Mouse (Mus musculus): ENCODE measurements around the gene Pcsk6.

Pcsk6 gene

DNA sequence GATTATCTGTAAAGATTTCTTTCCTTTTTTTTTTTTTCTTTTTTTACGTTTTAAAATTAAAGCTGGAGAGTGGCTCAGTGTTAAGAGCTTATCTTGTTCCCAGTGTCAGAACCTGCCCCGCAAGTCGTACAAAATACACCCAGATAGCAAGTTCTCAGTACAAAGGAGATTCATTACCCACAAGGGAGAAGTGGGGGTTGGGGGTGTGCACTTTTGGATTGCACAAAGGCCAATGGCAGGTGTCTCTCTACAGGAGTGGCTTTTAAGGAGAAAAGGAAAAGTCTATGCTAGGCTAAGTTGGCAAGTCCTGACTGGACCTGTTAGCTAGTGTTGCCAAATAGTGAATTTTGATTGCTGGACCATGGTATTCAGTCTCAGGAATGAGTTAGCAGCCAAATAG lies 140.3 kb downstream of the Pcsk6 start:
- no peak for DNase-seq (ENCODE audit: low spot score)

DNA sequence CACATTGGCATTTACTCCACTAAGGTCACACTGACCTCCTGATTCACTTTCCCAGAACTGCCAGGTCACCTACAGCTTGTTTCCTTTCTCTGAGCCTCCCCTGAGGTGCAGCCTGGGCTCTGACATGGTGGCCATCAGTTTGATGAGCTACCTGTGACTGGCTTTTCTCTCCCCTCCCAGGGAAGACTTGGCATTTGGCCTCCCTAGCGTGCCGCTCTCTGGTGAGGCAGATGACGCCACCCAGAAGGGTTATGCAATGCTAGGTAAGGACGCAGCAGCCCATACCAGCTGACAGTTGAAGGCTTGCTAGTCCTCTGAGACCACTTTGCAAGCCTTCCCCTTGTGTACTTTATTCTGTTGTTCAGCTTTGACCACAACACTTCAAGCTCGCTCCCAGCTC lies 141.9 kb downstream of the Pcsk6 start:
- DNase-seq (ENCODE audit: low spot score), result no peak

DNA sequence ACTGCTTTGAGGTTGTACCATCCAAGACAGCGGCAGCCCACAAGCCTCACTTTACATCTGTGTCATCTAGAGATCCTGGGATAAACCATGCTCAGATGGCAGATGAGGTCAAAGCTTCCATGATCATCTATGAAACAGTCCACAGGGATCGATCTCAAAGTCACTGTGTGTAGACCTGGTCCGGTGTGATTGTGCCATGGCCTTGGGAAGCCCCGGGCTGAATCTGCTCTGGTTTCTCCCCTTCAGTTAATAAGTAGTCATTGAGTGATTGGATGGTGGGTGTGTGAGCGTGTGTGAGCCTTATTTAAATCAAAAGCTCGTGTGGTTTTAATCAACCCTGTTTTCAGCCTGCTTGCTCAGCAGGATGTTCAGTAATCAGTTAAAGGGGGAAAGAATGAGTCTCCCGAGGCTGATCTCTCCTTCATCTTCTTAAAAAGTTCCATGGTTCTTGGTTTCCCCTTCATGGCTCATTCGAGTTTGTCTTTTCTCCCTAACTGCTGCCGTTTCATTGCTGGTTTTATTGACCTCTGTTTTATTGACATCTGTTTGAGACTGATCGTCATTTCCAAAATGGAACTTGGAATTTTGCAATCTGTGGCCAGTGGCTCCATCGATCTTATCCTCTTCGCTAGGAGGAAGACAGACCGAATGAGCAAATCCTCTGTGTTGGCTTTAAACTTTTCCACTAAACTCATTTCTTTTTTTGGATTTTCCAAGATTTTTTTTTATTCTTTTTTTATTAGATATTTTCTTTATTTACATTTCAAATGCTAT lies 142.5 kb downstream of the Pcsk6 start:
- DNase-seq (ENCODE audit: low spot score), result no peak

DNA sequence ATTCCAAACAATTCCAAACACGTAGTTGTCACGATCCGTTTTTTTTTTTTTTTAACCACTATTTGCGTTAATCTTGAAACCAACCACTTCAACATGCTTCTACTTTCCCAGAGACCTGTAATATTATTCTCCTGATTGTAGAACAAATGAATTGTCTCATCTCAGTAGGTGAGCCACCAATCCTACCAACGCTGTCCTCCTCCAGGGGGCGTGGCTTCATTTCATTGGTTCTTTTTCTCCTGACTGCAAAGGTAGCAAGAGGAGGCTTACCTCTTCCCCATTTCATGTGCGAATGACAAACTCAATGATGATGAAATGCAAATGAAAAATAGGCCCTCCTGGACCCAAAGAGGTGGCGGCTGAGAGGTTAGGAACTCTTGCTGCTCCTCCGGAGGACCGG lies 143.5 kb downstream of the Pcsk6 start:
- peak; percentile 26 for DNase-seq (ENCODE audit: low spot score)

DNA sequence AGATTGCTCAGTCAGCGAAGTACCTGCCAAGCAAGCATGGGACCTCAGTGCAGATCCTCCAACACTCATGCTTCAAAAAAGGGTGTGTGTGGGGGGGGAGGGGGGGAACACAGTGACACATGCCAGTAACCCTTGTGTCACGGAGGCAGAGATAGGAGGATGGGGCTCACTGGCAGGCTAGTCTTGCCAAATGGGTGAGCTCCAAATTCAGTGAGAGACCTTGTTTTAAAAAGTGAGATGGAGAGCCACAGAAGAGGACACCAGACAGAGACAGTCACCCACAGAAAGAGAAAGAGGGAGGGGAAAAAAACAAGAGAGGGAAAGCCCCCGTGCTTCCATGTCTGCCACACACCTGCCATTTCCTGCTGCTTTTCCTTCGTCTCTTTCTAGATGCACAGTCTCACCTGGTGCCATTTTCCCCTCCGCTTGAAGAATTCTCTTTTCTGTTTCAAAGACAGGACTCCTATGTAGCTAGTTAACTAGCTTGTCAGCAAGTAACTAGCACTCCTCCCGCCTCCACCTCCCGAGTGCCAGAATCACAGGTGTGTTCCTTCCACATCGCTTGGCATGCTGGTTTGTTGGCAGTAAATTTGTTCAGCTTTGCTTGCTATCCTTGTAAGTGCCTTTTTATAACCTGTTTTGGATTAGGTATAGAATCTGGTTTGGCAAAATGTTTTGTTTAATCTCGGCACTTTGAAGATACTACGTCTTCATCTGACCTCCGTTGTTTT lies 146.8 kb downstream of the Pcsk6 start:
- DNase-seq (ENCODE audit: low spot score), result no peak

DNA sequence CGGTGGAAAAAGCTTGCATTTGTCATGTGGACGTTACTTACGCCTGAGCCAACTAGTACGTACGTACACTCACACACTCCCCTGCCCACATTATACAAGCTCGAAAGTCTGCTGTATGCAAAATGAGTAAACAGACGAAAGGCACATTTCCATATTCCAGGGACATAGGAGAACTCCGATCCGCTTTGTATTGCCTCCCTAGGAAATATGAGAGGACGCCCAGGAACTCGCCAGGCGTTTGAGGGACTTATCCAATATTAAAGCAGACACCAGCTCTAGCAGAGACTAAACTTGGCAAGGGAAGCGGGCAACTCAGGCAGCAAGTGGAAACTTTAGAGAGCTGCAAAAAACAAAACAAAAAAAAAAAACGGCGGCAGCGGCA lies 147.3 kb downstream of the Pcsk6 start:
- DNase-seq (ENCODE audit: low spot score), result no peak

DNA sequence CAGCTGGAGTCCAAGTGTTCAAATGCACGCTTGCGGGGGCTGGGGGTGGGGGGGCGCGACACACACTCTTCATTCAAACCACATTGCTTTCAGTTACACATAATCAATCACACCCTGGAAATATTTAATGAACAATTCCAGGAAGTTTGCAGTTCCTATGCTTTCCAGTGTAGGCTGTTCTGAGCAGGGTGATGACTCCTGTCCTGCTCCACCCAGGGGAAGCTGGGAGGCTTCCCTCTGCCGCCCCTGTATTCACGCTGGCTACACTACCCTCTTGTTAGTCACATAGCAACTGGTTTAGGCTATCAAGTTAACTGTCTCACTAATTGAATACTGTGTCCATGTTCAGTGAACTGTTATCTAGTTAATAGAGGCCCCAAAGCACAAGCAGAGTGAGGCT lies 149.0 kb downstream of the Pcsk6 start:
- DNase-seq (ENCODE audit: low spot score), result no peak

DNA sequence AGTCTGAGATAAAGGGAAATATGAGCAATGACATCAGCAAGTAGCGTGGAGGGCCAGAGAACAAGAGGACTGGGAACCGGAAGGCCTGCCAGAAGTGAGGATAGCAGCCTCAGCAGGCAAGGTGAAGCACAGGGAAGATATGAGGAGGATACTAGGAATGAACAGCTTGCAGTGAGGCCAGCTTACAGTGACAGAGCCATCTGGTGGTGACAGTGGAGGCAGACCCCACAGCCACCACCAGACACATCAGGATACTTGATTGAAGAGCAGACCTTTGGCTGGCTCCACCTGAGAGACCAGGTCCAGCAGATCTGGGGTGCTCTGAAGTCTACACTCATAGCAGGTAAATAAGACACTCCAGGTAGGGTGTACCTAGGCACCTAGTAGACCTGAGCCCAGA lies 166.2 kb downstream of the Pcsk6 start:
- DNase-seq (ENCODE audit: low spot score), result no peak

DNA sequence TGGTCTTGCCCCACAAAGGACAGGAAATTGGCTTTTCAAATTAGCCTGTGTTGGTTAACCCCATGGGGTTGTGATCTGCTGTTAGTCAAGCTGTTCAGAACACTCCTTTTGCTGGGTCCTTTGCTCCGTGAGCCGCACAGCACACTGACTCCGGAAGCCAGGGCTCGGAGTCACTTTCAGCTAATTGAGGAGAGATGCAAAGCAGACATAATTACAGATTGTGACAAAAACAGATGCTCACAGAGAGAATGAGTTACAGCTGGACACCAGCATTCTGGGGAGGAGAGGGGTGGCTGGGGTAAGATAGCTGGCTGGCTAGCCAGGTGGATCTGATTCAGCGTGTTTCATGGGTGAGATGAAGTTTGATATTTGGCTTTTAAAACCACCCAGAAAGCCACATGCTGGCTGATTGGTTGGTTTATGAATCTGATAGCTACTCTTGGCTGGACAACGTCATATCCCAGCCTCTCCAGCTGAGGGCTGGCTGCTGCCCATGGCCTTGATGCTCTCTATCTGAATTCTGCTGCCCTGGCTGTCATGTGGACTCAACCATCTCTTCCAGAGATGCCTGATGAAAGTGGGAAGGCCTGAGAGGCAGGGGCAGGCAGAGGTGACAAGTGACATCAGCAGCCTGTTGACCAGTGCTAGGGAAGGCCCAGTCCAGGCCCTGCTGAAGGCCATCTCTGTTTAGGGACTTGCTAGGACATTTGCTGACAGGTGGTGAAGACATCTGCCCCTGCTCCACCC lies 167.4 kb downstream of the Pcsk6 start:
- peak; percentile 16 for DNase-seq (ENCODE audit: low spot score)

DNA sequence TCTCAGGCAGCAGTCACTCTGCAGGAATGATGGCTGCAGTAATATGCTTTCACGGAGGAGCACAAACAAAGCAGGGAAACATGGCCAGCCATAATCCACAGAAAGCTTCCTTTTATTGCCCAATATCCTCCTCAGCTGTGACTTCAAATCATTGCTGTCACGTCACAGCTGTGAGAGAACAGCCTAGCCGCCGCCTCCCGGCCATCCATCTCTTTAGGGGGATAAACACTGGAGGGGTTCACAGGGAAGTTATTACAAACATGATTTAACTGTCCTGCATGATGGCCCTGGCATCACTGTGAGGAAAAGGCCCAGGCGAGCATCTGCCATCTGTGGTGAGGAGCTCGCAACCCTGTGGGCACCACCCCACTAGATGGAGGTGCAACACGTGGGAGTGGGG lies 175.3 kb downstream of the Pcsk6 start:
- no peak for DNase-seq (ENCODE audit: low spot score)

DNA sequence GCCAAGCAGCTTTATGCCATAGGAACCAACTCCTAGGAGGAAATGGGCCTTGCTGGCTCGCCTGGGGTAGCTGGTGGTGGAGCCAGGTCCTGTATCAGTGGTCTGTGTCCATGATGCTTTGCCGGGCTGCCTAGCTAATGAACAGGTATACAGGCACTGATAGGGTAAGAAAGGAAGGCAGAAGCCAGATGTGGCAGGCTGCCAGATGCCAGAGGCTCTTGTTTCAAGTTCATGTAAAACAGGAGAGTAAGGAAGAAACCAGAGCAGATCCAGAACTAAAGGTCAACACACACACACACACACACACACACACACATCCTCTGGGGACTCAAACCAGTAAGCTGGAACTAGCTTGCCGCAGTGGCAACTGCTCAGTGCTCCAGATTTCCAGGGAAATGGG lies 176.7 kb downstream of the Pcsk6 start:
- no peak for DNase-seq (ENCODE audit: low spot score)

DNA sequence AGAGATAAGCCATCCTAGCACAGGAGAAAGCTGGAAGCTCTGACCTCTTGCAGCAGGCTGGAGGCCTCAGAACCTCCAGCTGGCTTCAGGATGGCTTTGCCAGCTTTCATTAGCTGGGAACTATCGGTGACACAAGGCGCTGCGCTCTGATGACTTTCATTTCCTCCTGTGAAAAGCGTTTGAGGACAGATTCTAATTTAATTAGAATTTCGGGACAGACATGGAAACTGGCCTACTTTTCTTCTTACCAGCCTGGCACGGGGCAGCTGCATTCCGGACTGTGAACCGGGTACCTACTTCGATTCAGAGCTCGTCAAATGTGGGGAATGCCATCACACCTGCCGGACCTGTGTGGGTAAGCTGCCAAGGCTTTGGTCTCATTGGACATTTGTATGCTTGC lies 177.2 kb downstream of the Pcsk6 start:
- no peak for DNase-seq (ENCODE audit: low spot score)

DNA sequence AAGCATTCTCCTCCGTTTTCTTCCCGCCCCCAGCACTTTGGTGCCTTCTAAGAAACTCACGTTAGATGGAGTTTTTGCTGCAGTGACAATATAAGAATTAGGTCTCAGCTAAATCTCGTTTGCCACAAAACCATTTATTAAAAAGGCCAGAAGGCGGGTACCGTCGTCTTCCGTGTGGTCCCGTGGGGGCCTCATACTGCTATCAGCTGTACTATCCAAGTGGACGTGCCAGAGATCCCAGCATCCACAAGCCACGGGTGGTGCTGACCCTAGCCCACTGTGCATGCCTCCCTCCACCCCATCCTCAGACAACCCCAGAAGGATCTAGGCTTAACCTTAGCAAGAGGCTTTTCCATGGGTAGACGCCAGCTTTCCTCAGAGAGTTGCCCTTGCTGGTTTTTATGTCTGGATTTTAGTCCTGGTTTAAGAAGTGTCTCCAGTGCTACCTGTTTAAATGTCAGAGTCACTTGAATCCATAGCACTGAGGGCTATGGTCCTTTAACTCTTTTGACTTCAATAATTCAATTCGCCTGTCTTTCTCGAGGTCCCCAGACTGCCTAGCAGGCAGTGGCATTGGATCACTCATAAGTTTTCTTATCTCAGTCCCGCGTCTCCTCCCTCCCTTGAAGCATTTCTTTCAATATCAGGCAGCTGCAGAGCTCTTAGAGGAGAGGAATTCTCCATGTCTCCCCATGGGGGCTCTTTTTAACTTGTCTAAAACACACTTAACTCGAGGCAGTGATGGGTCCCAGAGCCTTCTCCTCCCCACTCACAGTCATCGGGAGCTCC lies 178.7 kb downstream of the Pcsk6 start:
- no peak for DNase-seq (ENCODE audit: low spot score)

DNA sequence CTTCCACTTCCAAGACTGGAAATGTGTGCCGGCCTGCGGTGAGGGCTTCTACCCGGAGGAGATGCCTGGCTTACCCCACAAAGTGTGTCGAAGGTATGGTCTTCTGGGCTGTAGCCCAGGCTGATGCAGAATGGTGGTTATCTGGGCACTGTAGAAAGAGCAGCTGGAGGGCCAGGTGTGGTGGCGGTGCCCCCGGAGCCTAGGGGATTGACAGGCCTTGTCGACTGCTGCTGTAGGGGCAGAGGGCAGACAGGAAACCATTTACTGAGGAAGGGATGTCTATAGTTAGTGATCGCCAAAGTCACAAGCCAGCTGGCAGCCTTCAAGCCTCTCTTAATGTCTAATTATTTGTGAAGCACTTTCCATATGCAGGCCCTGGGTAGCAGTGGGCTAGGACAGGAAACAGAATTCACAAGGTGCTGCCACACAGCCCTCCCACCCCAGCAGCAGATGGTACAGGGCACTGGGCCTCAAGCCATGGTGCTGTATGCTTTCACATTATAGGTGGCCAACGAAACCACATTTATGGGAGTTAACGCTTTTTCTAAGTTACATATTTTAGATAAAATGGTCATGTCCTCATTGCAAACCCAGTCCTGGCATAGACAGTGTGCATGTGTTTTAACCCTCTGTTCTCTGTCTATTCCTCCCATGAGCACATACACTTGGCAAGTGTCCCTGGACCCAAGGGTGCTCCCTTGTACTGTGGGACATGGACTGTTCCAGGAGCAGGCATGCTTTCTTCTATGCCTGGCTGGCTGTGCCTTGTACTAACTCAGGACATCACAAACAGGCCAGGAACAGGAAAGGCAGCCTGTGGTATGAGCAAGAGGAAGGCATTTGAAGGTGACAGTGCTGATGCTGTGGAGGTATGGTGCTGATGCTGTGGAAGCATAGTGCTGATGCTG lies 182.3 kb downstream of the Pcsk6 start, which contains the start of gene Gm45213:
Gm45213 (plus strand) TSS at position 51 of the 908 bp plus-strand sequence.
- no peak for DNase-seq (ENCODE audit: low spot score)

DNA sequence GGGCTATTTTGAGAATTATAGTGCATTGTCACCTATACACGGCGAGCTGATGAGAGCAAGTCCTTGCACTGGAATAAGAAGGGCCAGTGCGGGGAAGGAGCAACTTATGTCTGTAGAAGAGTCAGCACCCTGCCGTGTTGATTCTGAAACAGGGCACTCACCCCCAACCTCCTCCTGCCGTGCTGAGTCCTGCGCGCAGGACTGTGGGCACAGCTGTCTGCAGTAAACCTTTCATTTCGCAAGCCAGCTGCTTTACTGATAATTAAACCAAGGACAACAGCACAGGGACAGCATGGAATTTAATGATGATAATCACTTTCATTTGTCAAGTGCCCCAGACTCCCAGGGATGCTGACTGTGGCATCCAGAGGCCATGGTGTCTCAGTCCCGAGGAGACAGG lies 183.1 kb downstream of the Pcsk6 start:
- no peak for DNase-seq (ENCODE audit: low spot score)

DNA sequence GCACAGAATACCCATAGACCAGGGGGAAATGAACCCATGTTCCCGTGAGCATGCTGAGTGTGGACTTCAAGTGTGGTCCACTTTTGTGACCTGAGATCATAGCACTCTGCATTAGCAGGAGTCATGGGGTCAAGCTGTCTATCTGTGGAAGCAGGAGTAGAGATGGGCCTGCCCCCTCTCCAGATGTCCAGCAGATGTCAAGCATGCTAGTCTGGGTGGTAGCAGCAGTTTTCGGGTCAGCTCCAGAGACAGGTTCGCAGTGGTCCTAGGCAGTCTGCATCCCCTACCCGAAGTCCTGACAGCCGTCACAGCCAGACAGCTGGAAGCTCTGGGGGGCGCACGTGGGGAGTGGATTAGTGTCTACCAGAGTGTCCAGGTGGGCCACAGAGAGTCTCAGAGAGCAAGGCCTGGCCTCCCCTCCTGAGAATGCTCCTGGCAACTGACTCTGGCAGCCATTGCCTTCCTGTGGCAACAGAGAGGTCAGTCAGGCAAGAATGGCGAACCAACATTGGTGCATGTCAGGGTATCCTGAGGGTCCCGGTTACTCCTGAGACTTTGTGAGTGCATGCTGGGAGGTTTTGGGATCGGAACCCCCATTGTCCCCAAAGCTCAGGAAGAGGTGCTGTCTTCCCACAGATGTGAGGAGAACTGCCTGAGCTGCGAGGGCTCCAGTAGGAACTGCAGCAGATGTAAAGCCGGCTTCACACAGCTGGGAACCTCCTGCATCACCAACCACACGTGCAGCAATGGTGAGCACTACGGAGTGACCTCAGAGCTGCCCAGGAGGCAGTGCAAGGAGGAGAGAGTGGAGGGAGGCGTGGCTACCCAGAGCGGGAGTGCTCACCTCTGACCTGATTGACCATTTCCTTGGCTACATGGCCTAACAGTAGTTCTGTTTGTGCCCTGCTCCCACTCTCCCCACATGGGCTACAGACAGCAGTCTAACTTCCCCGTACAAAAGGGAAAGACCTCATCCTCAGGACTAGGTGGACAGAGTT lies 185.7 kb downstream of the Pcsk6 start:
- peak; percentile 32 for DNase-seq (ENCODE audit: low spot score)

DNA sequence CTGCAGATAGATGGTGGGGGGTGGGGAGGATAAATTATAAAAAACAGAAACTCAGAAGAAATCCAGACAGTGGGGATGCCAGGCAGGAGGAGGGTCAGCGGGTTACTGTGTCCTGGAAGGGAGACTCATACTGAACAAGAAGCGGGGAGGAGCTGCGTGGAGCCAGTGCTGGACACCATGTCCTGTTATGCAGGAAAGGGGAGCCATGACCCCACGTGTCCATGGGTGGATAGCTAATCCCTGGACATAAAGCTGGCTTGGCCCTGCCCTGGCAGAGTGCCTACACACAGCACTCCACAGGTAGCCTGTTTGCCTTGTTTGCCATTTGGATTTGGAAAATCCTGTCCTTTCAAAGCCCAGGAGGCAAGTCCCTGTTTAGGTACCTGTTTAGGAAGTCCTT lies 186.4 kb downstream of the Pcsk6 start:
- no peak for DNase-seq (ENCODE audit: low spot score)

DNA sequence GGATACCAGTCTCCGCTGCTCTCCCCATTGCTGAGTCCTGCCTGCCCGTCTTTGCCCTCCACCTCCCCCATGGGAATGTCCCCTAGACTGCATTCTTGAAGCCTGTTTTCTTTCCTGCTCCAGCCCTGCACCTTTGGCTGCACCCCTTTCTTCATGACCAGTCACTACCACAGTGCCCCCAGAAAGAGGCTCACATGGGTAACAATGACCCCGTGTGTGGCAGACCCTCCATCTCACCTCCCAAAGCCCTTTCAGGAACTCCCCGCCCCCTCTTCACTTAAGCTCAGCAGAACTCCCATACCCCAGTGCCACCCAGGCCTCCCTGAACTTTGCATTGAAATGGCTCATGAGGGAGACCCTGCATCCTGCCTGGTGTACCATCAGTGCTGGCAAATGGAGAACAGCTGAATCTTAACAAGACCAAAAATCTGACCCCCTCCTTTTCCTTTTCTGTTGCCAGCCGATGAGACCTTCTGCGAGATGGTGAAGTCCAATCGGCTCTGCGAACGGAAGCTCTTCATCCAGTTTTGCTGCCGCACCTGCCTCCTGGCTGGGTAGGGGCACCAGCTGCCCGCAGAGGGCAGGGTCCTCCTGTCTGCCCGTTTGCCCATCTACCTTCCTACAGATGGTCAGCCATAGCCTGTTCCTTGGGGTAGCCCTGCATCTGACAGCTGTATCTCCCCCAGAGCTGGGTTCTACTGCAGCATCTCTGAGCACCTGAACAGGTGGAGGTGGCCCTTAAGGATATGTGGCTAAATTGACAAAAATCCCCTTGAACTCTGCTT lies 187.1 kb downstream of the Pcsk6 start:
- DNase-seq (ENCODE audit: low spot score), result no peak

DNA sequence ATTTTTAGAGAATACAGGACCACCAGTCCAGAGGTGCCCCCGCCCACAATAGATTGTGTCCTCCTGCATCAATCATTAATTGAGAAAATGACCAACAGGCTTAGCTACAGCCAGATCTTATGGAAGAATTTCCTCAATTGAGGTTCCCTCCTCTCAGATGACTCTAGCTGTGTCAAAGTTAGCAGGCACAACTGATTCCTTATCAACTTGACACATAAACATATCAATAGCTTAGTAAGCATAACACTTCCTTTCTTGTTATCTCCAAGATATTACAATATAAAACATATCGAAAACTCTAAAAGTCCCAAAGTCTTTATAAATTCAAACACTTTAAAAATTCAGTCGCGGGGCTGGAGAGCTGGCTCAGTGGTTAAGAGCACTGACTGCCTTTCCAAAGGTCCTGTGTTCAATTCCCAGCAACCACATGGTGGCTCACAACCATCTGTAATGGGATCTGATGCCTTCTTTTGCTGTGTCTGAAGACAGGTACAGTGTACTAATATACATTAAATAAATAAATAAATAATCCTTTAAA lies 192.5 kb downstream of the Pcsk6 start:
- no peak for DNase-seq (ENCODE audit: low spot score)
